Mouse (Mus musculus): ENCODE data around the gene Rnf166.

The Rnf166 gene

DNA sequence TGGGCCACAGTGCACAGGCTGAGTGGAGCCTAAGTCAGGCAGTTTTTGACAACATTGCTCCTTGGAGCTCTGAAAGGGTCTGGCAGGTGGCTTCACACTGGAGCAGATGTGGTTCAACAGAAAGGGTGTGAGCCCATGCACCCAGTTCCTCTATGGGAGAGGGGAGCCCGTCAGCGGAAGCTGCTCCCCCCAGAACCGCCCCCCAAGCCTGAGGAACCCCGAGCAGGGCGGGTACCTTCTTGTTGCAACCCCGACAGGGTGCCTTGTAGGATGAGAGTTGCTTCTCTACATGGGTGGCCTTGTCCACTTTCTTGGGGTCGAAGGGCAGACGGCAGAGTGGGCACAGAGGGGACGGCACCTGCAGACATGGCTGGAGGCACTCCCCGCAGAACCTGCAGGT is 5.9 kb downstream of the Rnf166 start:
- DNase-seq (ENCODE audit: low read depth, low spot score), result no peak

- no peak for DNase-seq (ENCODE audit: low read depth, low spot score)
Measured at GRCm38 (mm10) chr8:122469407-122469806, 6.5 kb downstream of the Rnf166 start.

GRCm38 (mm10) chr8:122467816-122468215 is 8.0 kb downstream of the Rnf166 start:
- no peak for DNase-seq (ENCODE audit: low read depth, low spot score)

DNA sequence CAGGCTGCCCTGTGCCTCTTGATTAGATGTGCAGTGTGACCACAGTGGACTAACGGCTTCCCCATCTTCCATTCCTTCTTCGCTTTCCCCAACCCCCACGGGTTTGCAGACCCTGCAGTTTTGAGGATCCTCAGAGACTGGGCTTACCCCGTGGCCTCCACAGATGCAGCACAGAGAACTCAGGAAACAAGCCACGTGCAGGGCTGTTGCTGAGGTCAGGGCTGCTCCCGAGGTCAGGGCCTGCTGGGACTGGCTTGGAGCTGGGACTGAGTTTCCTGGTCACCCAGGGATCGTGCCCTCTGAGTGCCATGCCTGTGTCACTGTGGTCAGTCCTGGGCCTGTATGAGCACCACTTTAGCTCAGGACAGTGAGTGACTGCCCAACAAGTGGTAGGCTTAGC is 10.9 kb downstream of the Rnf166 start:
- no peak for DNase-seq (ENCODE audit: low read depth, low spot score)

GRCm38 (mm10) chr8:122463651-122464640 is 11.9 kb downstream of the Rnf166 start:
- DNase-seq (ENCODE audit: low read depth, low spot score), result no peak

DNA sequence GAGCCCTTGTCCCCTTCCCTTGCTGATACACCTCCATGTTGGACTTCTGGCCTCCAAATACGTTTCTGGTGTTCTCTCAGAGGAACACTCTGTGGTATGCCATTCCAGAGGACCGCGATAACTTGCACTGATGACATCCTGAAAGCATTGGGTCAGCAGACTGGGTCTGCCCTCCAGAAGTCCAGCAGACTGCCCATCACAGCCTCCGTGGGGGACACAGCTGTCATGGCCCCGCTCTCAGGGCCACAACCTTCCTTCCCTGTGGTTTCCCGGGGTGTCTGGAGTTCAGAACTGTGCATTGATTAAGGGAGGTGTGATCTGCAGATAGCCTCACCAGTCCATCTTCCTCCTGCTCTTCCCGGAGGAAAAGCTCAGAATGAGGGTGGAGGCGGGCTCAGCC is 13.4 kb downstream of the Rnf166 start:
- DNase-seq (ENCODE audit: low read depth, low spot score), result no peak

- DNase-seq (ENCODE audit: low read depth, low spot score), result no peak
Measured at GRCm38 (mm10) chr8:122461473-122462148, 14.3 kb downstream of the Rnf166 start.

- peak; percentile 43 for DNase-seq (ENCODE audit: low read depth, low spot score)
Measured at GRCm38 (mm10) chr8:122460524-122461472, 15.1 kb downstream of the Rnf166 start, which contains the start of gene Snai3. Gene Snai3 (minus strand): TSS chr8:122460733.

GRCm38 (mm10) chr8:122459990-122460389 is 15.9 kb downstream of the Rnf166 start:
- DNase-seq (ENCODE audit: low read depth, low spot score), result no peak

DNA sequence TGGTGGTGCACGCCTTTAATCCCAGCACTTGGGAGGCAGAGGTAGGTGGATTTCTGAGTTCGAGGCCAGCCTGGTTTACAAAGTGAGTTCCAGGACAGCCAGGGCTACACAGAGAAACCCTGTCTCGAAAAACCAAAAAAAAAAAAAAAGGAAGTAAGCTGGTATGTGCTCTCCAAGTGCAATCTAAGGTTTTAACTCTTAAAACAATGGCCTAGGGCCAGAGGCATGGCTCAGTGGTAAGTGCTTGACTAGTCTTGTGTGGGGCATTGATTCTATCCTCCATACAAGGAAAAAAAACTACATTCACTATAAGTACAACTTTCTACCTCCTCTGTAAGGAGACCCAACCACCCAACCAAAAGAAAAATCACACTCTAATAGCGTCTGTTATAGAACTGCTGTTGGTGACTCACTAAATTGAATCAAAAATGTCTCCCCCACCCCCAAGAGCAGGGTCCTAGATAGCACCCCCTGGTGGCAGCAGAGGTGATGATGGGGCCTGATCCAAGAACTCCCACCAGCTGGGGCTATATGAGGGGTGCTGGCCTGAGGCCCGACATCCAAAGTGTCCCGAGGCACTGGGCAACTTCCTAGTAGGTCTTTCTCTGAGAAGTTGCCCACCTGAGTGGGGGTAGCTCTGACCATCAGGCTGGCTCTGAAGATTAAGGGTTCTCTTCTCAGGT is 16.5 kb downstream of the Rnf166 start:
- DNase-seq (ENCODE audit: low read depth, low spot score), result no peak

DNA sequence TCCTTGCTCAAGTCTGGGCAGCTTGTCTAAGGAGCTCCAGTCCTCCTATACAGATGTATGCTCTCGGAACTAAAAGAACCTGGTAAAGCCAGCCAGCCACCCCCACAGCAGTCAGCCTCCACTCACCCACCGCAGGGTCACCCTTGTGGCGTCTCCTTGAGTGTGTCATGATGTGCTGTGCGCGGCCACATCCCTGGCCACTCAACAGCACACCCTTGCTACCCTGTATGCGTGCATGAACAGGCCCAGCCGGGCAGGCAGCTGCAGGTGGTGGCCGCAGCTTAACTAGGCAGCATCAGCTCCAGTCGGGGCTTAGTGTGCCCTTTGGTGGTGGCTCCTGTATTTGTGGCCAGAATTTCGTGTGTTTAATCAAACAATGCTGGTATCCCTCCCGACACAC is 18.7 kb downstream of the Rnf166 start:
- DNase-seq (ENCODE audit: low read depth, low spot score), result no peak

GRCm38 (mm10) chr8:122454409-122454808 is 21.5 kb downstream of the Rnf166 start:
- DNase-seq (ENCODE audit: low read depth, low spot score), result no peak

DNA sequence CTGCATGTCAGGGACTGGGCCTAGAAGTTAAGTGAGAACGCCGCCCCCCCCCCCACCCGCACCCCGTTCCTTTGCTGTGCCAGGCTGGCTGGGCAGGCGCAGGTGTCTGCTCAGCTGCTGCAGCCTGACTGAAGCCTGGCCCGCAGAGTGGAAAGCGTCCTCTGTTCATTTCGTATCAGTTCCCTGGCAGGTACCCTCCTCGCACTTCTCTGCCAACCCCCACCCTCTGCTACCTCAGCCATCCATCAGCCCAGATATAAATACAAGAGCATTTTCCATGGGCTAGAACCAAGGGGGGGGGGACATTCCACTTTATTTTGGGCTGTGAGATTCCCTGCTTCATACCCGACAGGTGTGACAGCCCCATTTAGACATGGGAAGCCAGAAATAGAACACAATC is 23.7 kb downstream of the Rnf166 start:
- no peak for DNase-seq (ENCODE audit: low read depth, low spot score)

GRCm38 (mm10) chr8:122451161-122451703 is 24.6 kb downstream of the Rnf166 start:
- no peak for DNase-seq (ENCODE audit: low read depth, low spot score)

DNA sequence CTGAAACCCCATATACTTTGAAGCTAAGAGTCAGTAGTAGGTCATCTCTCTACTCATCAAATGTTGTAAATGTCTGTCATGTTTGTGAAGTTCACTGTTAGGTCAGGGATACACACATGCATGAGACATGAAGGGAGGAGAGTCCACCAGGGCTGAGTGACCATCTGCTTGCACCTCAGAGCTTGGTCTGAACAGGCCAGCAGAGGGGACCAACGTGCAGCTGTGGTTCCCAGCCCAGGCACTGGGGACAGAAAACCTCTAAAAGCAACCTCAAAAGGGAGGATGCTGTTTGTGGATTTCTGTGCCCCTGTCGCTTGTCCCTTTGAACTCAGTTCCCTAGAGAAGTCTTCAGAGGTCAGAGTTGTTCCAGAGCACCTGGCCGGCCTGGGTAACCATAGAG is 30.7 kb downstream of the Rnf166 start:
- no peak for DNase-seq (ENCODE audit: low read depth, low spot score)

GRCm38 (mm10) chr8:122444058-122444748 is 31.7 kb downstream of the Rnf166 start:
- peak; percentile 51 for DNase-seq (ENCODE audit: low read depth, low spot score)

GRCm38 (mm10) chr8:122443262-122444006 is 32.4 kb downstream of the Rnf166 start, which contains the start of gene Mvd:
Gene Mvd (minus strand): TSS chr8:122443422.
- peak; percentile 100 for DNase-seq (ENCODE audit: low read depth, low spot score)

DNA sequence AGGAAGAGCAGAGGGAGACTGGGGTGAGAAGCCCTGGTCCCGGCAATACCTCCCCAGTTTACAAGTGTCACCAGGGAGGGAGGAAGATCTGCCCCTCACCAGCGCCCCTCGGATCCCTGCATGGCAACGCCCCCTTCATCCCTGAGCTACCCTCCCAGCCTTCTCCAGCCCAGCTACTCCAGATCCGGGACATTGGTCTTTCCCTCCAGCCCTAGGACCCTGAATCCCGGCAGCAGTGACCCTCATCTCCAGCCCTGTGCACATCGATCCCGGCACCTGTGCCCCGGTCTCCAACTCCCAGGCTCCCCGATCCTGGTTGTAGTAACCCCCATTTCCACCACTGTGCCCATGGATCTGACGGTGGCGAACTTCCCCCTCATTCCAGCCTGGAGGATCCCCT is 33.1 kb downstream of the Rnf166 start:
- no peak for DNase-seq (ENCODE audit: low read depth, low spot score)

GRCm38 (mm10) chr8:122442356-122442755 is 33.5 kb downstream of the Rnf166 start:
- no peak for DNase-seq (ENCODE audit: low read depth, low spot score)

Measured in forelimb bud, embryonic 11.5 days (tissue).